Comparison of ENCODE assay signal across 9 mouse cellular contexts in genomic region chr5:140663621-140664180, GRCm38 (mm10). TPM values are rescaled to one million over a fixed set of nuclear protein-coding genes. Genes with fewer than 3 reads are reported as not detected.
A peak's percentile ranks its signal among the peaks of the same experiment; 100 is the strongest.
DNase-seq lines count a peak whose midpoint lies in the region; ATAC-seq and TF ChIP-seq lines count a peak whose summit lies in the region.
"Had no signal": no experiment of that assay in that cellular context is flagged by ENCODE, and none has a peak within 500 bp of the region (broad histone marks: within the 10 kb centered on the region; RNA-seq: fewer than 3 reads in every experiment).

No protein-coding gene starts in this region.

- no peak overlapping the region for H3K4me2 ChIP-seq in hindbrain, embryonic 11.5 days (replicated peaks; ENCODE audit: low read depth, low read length)
- H3K4me2 ChIP-seq in hindbrain, embryonic 14.5 days (replicated peaks): no peak overlapping the region
- H3K4me2 ChIP-seq in embryonic facial prominence, embryonic 15.5 days (replicated peaks): no peak overlapping the region
- no peak overlapping the region for H3K4me2 ChIP-seq in heart, postnatal 0 days (ENCODE audit: low read depth, low read length)
- H3K4me2 ChIP-seq: neural tube, embryonic 12.5 days had no signal

- no peaks in the 10 kb centered on the region for H3K36me3 ChIP-seq in hindbrain, embryonic 11.5 days (ENCODE audit: control insufficient read depth, insufficient read depth, low read length)
- peaks cover 22% of the 10 kb centered on the region for H3K36me3 ChIP-seq in hindbrain, embryonic 14.5 days (replicated peaks; ENCODE audit: control insufficient read depth, insufficient read depth)
- peaks cover 32% of the 10 kb centered on the region for H3K36me3 ChIP-seq in embryonic facial prominence, embryonic 15.5 days
- H3K36me3 ChIP-seq in heart, postnatal 0 days (replicated peaks; ENCODE audit: control insufficient read depth, insufficient read depth, low read length): peaks cover 5% of the 10 kb centered on the region
- H3K36me3 ChIP-seq in splenic B cell, adult 2 months (ENCODE audit: control insufficient read depth, insufficient read depth, low read length, poor library complexity, severe bottlenecking): no peaks in the 10 kb centered on the region

- H3K9ac ChIP-seq in hindbrain, embryonic 11.5 days (ENCODE audit: low read depth, low read length): no peak overlapping the region
- H3K9ac ChIP-seq in hindbrain, embryonic 14.5 days: no peak overlapping the region
- no peak overlapping the region for H3K9ac ChIP-seq in embryonic facial prominence, embryonic 15.5 days
- no peak overlapping the region for H3K9ac ChIP-seq in heart, postnatal 0 days (replicated peaks; ENCODE audit: low read depth, low read length)
- H3K9ac ChIP-seq: neural tube, embryonic 12.5 days had no signal

- H3K4me3 ChIP-seq in hindbrain, embryonic 11.5 days (ENCODE audit: low read depth, low read length): no peak overlapping the region
- H3K4me3 ChIP-seq in hindbrain, embryonic 14.5 days (replicated peaks; ENCODE audit: low read length): no peak overlapping the region
- no peak overlapping the region for H3K4me3 ChIP-seq in embryonic facial prominence, embryonic 15.5 days (replicated peaks)
- H3K4me3 ChIP-seq in heart, postnatal 0 days (ENCODE audit: low read depth, low read length): no peak overlapping the region
- H3K4me3 ChIP-seq: neural tube, embryonic 12.5 days had no signal

- DNase-seq in hindbrain, embryonic 11.5 days (ENCODE audit: low spot score): peak; percentile 64
- no peak for DNase-seq in hindbrain, embryonic 14.5 days (ENCODE audit: low spot score)
- peak; percentile 61 for DNase-seq in adrenal gland, adult 8-10 months
- DNase-seq in heart, postnatal 0 days (ENCODE audit: low spot score): peak; percentile 74
- DNase-seq in layer of hippocampus, adult 8-10 months (ENCODE audit: low spot score in 2 of 2): peak; percentile 51 to 65
- peak; percentile 82 to 87 for DNase-seq in lung, postnatal 4 days
- DNase-seq in splenic B cell, adult 2 months (ENCODE audit: low read depth, low spot score): peak; percentile 86

- no peaks in the 10 kb centered on the region; the same call in 1 of the 2 replicates for H3K27me3 ChIP-seq in hindbrain, embryonic 11.5 days (ENCODE audit: control insufficient read depth, insufficient read depth, low read length)
- H3K27me3 ChIP-seq in hindbrain, embryonic 14.5 days (ENCODE audit: control insufficient read depth, insufficient read depth, low read length): no peaks in the 10 kb centered on the region
- H3K27me3 ChIP-seq in embryonic facial prominence, embryonic 15.5 days: no peaks in the 10 kb centered on the region
- no peaks in the 10 kb centered on the region for H3K27me3 ChIP-seq in heart, postnatal 0 days (ENCODE audit: control insufficient read depth, insufficient read depth, low read length)
- no peaks in the 10 kb centered on the region for H3K27me3 ChIP-seq in splenic B cell, adult 2 months (ENCODE audit: control insufficient read depth, insufficient read depth, low read length, poor library complexity, severe bottlenecking)
- H3K27me3 ChIP-seq: neural tube, embryonic 12.5 days had no signal

- H3K4me1 ChIP-seq in hindbrain, embryonic 11.5 days (replicated peaks; ENCODE audit: control insufficient read depth, insufficient read depth, low read length): no peaks in the 10 kb centered on the region; the same call in 1 of the 2 replicates
- peaks cover 24% of the 10 kb centered on the region for H3K4me1 ChIP-seq in hindbrain, embryonic 14.5 days (replicated peaks; ENCODE audit: control insufficient read depth, insufficient read depth, low read length)
- H3K4me1 ChIP-seq in embryonic facial prominence, embryonic 15.5 days: peaks cover 48% of the 10 kb centered on the region
- peaks cover 18% of the 10 kb centered on the region for H3K4me1 ChIP-seq in heart, postnatal 0 days (ENCODE audit: control insufficient read depth, insufficient read depth)

- ATAC-seq in hindbrain, embryonic 11.5 days (ENCODE audit: low FRiP score): no peak
- no peak for ATAC-seq in hindbrain, embryonic 14.5 days (ENCODE audit: low FRiP score)
- peak; percentile 55 for ATAC-seq in embryonic facial prominence, embryonic 15.5 days (ENCODE audit: insufficient number of reproducible peaks, low FRiP score, low TSS enrichment, low read depth)
- ATAC-seq in heart, postnatal 0 days (ENCODE audit: insufficient read depth, low read depth): peak; percentile 76

- no peak overlapping the region for H3K27ac ChIP-seq in hindbrain, embryonic 11.5 days (ENCODE audit: low read depth, low read length)
- H3K27ac ChIP-seq in hindbrain, embryonic 14.5 days: no peak overlapping the region
- no peak overlapping the region for H3K27ac ChIP-seq in embryonic facial prominence, embryonic 15.5 days (replicated peaks)
- no peak overlapping the region for H3K27ac ChIP-seq in heart, postnatal 0 days (ENCODE audit: low read depth)
- H3K27ac ChIP-seq: neural tube, embryonic 12.5 days had no signal

- H3K9me3 ChIP-seq in hindbrain, embryonic 11.5 days (ENCODE audit: control insufficient read depth, low read length): no peaks in the 10 kb centered on the region
- no peaks in the 10 kb centered on the region for H3K9me3 ChIP-seq in hindbrain, embryonic 14.5 days (ENCODE audit: control insufficient read depth, low read length)
- 0 out of 2 replicates have a peak, but pooled peaks cover 3% of the 10 kb centered on the region for H3K9me3 ChIP-seq in embryonic facial prominence, embryonic 15.5 days (replicated peaks)
- H3K9me3 ChIP-seq in heart, postnatal 0 days (replicated peaks; ENCODE audit: control insufficient read depth, low read length): peaks cover 2% of the 10 kb centered on the region; the same call in 1 of the 2 replicates
- H3K9me3 ChIP-seq: neural tube, embryonic 12.5 days had no signal

- TF ChIP-seq CTCF in heart, postnatal 0 days (IDR thresholded peaks at IDR 0.05; ENCODE audit: low read depth): peak; percentile 88

- WGBS in hindbrain, embryonic 11.5 days: 68% methylated on average over 7 of the region's 7 CpGs
- WGBS in hindbrain, embryonic 14.5 days: 60% methylated on average over 7 of the region's 7 CpGs
- WGBS in embryonic facial prominence, embryonic 15.5 days: 43% methylated on average over 7 of the region's 7 CpGs
- WGBS in heart, postnatal 0 days: 37% methylated on average over 7 of the region's 7 CpGs

- TF ChIP-seq EP300 in heart, postnatal 0 days (IDR thresholded peaks at IDR 0.05; ENCODE audit: low read depth): no peak

RNA-seq across cellular contexts. Expression of gene Ttyh3, which starts 14.9 kb away (rescaled TPM):
- 52.9 and 53.1 TPM in 2 replicates for polyA plus RNA-seq in hindbrain, embryonic 11.5 days (2014; fragmentation: Nextera tagmentation; extraction: Ambion mirVana)
- 95.0 and 98.9 TPM in 2 replicates for polyA plus RNA-seq in hindbrain, embryonic 14.5 days (2014; fragmentation: Nextera tagmentation; extraction: Ambion mirVana)
- total RNA-seq in adrenal gland, adult 8-10 months (2022): 100 to 1,000 TPM in 1 of 4 experiments, 10 to 100 TPM in 3; 49.8 to 100 (median 77.4) TPM
- polyA plus RNA-seq in embryonic facial prominence, embryonic 15.5 days (2015; fragmentation: Nextera tagmentation; extraction: Ambion mirVana): 42.3 and 43.7 TPM in 2 replicates
- 53.2 and 55.2 TPM in 2 replicates for total RNA-seq in heart, postnatal 0 days (2014; rRNA removed; ENCODE audit: low replicate concordance)
- 8.5 and 8.9 TPM in 2 replicates for polyA plus RNA-seq in heart, postnatal 0 days (2015; fragmentation: Nextera tagmentation; extraction: Ambion mirVana)
- 100 to 1,000 TPM; 160 to 168 (median 167) TPM for total RNA-seq in layer of hippocampus, adult 8-10 months (2022)

RNA-seq across cellular contexts. Expression of gene Iqce, which starts 38.5 kb away (rescaled TPM):
- 15.1 and 16.8 TPM in 2 replicates for polyA plus RNA-seq in hindbrain, embryonic 11.5 days (2014; fragmentation: Nextera tagmentation; extraction: Ambion mirVana)
- polyA plus RNA-seq in hindbrain, embryonic 14.5 days (2014; fragmentation: Nextera tagmentation; extraction: Ambion mirVana): 20.3 and 22.5 TPM in 2 replicates
- 10 to 100 TPM; 21.0 to 45.5 (median 36.7) TPM for total RNA-seq in adrenal gland, adult 8-10 months (2022)
- polyA plus RNA-seq in embryonic facial prominence, embryonic 15.5 days (2015; fragmentation: Nextera tagmentation; extraction: Ambion mirVana): 24.6 and 28.2 TPM in 2 replicates
- total RNA-seq in heart, postnatal 0 days (2014; rRNA removed; ENCODE audit: low replicate concordance): 3.8 and 9.6 TPM in 2 replicates
- 4.8 and 5.1 TPM in 2 replicates for polyA plus RNA-seq in heart, postnatal 0 days (2015; fragmentation: Nextera tagmentation; extraction: Ambion mirVana)
- 10 to 100 TPM; 48.7 to 69.6 (median 65.9) TPM for total RNA-seq in layer of hippocampus, adult 8-10 months (2022)

RNA-seq across cellular contexts. Expression of gene Brat1, which starts 41.1 kb away (rescaled TPM):
- 8.8 and 9.6 TPM in 2 replicates for polyA plus RNA-seq in hindbrain, embryonic 11.5 days (2014; fragmentation: Nextera tagmentation; extraction: Ambion mirVana)
- polyA plus RNA-seq in hindbrain, embryonic 14.5 days (2014; fragmentation: Nextera tagmentation; extraction: Ambion mirVana): 19.1 and 19.8 TPM in 2 replicates
- 10 to 100 TPM; 22.0 to 24.8 (median 22.9) TPM for total RNA-seq in adrenal gland, adult 8-10 months (2022)
- polyA plus RNA-seq in embryonic facial prominence, embryonic 15.5 days (2015; fragmentation: Nextera tagmentation; extraction: Ambion mirVana): 24.2 and 26.0 TPM in 2 replicates
- total RNA-seq in heart, postnatal 0 days (2014; rRNA removed; ENCODE audit: low replicate concordance): 19.3 and 25.0 TPM in 2 replicates
- 9.5 and 10.6 TPM in 2 replicates for polyA plus RNA-seq in heart, postnatal 0 days (2015; fragmentation: Nextera tagmentation; extraction: Ambion mirVana)
- total RNA-seq in layer of hippocampus, adult 8-10 months (2022): 10 to 100 TPM; 19.6 to 24.3 (median 22.0) TPM

RNA-seq across cellular contexts. Expression of gene Lfng, which starts 56.6 kb away (rescaled TPM):
- 34.1 and 38.8 TPM in 2 replicates for polyA plus RNA-seq in hindbrain, embryonic 11.5 days (2014; fragmentation: Nextera tagmentation; extraction: Ambion mirVana)
- 25.7 and 30.1 TPM in 2 replicates for polyA plus RNA-seq in hindbrain, embryonic 14.5 days (2014; fragmentation: Nextera tagmentation; extraction: Ambion mirVana)
- 10 to 100 TPM; 11.6 to 18.9 (median 17.2) TPM for total RNA-seq in adrenal gland, adult 8-10 months (2022)
- polyA plus RNA-seq in embryonic facial prominence, embryonic 15.5 days (2015; fragmentation: Nextera tagmentation; extraction: Ambion mirVana): 31.8 and 36.0 TPM in 2 replicates
- total RNA-seq in heart, postnatal 0 days (2014; rRNA removed; ENCODE audit: low replicate concordance): 8.2 and 22.3 TPM in 2 replicates
- polyA plus RNA-seq in heart, postnatal 0 days (2015; fragmentation: Nextera tagmentation; extraction: Ambion mirVana): 4.1 and 4.4 TPM in 2 replicates
- 10 to 100 TPM; 18.1 to 25.0 (median 22.8) TPM for total RNA-seq in layer of hippocampus, adult 8-10 months (2022)

Comparison
In these comparisons a context has a peak if more than half of its experiments do, and no peak if none do; other contexts are left out.
1. ATAC-seq: peak in embryonic facial prominence, embryonic 15.5 days (single experiment) and heart, postnatal 0 days (single experiment); none in hindbrain, embryonic 11.5 days (single experiment) and hindbrain, embryonic 14.5 days (single experiment).